Mouse (Mus musculus) urinary bladder, postnatal 14 days (tissue): ENCODE measurements at regions not wholly inside any gene's neighbourhood (a gene's known extent, or its start where the extent isn't known, plus 50 kb on each side); places are given as distances from the start of the nearest gene placed in this dataset.
A peak's percentile ranks its signal among the peaks of the same experiment; 100 is the strongest.
"Not testable (repeated sequence)": the region's sequence is repeated elsewhere in the genome, so short reads cannot be mapped to it uniquely, and the experiment has no call there.

Source experiments
- DNase-seq: peaks from one replicate; pipeline ENCODE4 v3.0.0; 2021; ENCODE audit warnings: low spot score

DNA sequence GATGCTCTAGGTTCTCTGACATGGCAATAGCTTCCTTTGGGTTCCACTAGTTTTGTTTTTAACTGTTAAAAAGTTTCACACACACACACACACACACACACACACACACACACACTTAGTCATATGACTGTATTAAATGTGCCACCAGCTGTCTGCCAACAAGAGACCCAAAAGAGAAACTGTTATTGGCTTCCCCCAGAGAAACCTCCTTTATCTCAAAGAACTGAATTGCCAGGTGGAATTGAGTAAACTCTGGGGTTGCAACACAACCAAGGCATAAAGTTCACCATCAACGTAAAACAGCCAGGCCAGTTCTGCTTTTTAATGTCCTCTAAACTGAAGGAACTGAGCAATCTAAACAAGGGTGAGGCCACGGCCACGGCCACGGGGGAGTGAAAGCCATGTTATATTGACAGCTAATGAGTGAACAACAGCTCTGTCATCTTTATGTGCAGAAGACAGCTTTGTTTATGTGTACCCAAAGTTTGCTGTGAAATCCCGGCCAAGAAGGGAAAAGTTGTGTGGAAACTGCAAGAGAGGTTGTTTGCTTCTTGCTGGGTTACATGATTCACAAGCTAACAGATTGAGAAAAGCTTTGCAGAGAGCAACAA lies 69.3 kb downstream of the Btg1 start:
- DNase-seq = peak; percentile 28

DNA sequence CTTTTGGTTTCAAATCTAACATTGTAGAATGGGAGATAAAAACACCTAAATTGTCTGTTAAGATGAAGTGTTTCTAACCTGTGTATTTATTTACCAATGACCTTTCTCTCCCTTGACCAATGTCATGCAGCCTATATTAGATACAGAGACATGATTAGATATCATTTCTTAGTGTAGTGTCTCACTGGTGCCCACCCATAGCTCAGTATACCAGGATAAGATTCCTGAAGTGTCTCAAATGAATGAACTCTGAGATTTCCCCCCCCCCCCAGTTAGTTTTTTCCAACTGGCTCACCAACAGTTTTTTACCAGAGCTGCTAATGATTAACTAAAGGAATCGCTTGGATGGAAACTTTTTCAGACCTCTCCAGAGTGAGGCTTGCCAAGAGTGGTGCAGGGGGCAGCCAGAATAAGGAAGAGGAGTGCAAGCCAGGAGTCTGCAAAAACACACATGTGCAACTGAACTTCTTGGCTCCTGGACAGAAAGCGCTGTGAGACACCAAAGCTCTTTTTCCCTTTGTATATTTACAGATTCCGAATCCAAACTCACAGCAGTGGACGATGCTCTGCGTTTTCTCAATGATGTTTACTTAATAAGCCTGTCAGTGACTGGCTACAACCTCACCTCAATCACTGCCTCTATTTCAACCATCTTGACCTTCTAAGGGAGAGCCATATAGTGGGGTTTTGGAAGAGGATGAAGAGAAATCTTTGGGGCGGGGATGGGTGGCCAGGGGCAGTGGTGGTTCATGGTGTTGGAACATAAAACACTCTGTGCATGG lies 70.0 kb downstream of the Btg1 start:
- DNase-seq = peak; percentile 56

DNA sequence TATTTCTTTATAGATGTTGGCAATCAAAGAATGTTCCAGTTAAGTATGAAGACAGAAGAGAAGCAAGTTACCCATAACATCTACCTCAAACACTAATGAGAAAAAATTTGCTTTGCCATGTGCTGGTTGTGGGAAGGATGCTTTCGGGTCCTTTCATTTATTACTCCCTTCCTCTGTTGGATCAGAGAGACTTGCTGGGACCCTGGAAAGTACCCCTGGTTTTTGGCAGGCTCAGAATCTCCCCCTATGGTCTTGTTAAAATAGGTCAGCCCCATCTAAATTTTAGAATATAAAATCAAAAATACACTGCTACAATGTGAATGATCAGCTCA lies 70.6 kb downstream of the Btg1 start:
- DNase-seq = no peak

DNA sequence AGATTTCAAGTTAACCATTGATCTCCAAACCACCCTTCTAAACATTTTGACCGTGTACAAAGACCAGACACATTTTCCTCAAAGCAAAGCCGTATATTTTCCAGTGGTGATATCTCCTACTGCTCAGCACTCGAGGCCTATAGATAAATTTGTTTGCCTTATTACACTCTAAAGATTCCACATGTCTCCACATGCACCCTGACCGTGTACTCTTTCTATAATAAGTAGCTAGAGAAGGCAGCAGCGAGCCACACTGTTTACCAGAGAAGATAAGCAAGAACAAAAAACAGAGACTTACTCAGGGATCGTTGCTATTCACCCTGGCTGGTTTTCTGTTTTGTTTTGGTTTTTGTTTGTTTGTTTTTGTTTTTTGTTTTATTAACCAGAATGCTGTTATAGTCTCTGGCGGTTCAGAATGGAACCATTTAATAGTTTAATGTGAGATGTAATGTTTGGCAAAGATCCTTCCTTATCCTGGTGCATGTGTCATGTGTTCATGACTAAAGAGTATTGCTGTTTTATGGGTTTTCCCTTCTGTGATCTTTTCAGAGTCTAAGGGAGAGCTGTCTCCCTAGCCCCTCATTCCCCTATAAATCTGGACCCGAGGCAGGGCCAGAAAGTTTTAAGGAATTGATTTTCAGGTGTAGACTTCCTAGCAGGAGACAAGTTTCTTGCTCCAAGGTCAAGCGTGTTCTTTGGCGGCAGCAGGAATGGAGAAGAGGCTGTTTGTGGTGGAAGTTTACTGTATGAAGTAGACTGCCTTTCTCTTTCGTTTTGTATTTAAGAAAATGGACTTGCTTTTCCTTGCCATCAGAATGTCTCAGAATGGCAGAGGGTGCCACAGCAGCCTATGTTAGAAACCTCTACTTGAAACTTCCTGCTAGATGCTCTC lies 73.4 kb downstream of the Btg1 start:
- no peak for DNase-seq

GRCm38 (mm10) chr10:96690868-96691302 lies 74.1 kb downstream of the Btg1 start:
- DNase-seq = peak; percentile 48

GRCm38 (mm10) chr10:96691319-96691870 lies 74.6 kb downstream of the Btg1 start:
- no peak for DNase-seq

DNA sequence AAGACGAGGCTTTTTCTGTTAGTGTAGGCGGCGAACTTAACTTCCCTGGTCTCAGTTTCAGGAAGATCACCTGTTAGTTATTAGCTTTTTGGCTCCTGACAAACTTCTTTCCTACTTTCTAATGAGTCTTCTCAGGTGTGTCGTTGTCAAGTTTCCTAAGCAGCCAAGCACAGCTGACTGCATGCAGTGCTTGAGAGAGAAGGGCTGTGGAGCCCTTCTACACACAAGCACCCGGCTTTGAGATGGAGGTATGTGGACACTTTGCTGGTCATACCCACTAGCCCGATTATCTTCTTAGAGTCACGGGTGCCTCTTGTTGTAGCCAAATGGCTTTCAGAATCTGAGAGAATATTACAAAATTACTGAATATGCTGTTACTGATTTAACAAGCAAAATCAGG lies 76.0 kb downstream of the Btg1 start:
- DNase-seq = no peak

GRCm38 (mm10) chr10:96693766-96694165 lies 77.0 kb downstream of the Btg1 start:
- DNase-seq = no peak

- DNase-seq = no peak
These were observed 79.8 kb downstream of the Btg1 start for GRCm38 (mm10) chr10:96696571-96696970.

DNA sequence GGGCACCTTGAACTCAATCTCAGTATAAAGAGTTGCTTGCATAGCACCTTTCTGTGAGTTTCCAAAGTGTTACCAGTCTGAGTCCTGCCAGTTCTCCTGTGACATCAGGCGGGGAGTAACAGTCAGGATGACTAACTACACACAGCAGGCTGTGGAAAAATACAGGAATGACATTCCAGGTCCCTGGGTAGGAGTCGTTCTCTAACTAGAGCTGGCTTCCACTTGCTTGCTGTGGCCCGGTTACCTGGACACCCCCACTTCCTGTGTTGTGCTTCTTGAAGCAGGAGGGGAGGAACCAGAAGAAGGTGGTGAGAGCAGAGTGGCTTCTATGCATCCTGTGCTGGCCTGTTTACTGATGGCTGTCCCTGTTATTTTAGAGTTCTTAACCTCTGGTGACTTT lies 81.0 kb downstream of the Btg1 start:
- no peak for DNase-seq

GRCm38 (mm10) chr10:96706656-96707055 lies 89.8 kb downstream of the Btg1 start:
- no peak for DNase-seq

GRCm38 (mm10) chr10:96708471-96708870 lies 91.7 kb downstream of the Btg1 start:
- no peak for DNase-seq

GRCm38 (mm10) chr10:96709698-96710356 lies 93.0 kb downstream of the Btg1 start:
- no peak for DNase-seq

GRCm38 (mm10) chr10:96711993-96712392 lies 95.2 kb downstream of the Btg1 start:
- DNase-seq = no peak

DNA sequence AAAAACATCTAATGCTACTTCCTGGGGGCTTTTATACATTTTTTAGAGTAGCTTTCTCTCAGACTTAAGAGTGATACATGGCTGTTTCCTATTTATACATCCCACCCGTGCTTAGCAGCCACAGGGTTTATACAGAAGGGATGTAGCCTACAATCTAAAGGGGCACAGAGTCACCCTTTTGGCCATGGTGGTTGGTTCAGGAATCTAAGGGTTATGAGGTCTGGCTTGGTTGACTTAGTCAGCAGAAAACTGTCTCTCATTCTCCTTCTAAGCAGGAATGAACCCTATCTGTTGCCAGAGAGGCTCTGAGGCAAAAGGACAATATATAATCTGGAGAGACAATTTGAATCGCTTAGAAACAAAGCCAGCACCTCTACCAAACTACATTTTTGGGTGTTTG lies 97.9 kb downstream of the Btg1 start:
- no peak for DNase-seq

DNA sequence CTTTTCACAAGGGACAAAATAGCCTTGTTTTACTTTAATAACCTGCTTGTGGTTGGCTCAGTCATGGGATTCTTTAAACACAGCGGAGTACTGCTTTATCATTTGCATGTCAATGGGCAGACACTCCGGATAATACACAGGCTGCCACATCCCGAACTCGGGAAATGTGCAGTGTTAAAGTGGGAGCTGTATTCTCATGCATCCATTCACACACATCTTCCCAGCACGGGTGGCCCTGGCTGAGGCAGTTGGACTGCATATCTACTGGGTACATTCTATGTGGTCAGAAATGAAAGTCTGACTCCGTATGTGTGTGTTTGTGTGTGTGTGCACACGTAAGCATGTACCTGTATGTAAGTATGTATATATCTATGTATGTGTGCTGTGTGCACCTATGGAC lies 100.5 kb downstream of the Btg1 start:
- no peak for DNase-seq

DNA sequence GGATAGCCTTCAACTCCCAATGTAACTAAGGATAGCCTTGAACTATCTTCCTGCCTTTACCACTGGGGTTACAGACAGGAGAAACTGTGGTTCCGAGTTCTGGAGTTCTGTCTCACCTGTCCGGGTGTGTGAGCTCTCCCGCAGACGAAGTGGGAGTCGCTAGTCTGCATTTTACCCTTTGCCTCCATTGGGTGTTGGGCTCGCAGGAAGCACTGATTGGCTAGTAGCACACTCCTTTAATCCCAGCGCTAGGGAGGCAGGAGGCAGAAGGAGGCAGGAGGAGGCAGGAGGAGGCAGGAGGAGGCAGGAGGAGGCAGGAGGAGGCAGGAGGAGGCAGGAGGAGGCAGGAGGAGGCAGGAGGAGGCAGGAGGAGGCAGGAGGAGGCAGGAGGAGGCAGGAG lies 101.9 kb downstream of the Btg1 start:
- DNase-seq = not testable (repeated sequence)

GRCm38 (mm10) chr10:96720281-96720711 lies 103.5 kb downstream of the Btg1 start:
- DNase-seq = no peak

DNA sequence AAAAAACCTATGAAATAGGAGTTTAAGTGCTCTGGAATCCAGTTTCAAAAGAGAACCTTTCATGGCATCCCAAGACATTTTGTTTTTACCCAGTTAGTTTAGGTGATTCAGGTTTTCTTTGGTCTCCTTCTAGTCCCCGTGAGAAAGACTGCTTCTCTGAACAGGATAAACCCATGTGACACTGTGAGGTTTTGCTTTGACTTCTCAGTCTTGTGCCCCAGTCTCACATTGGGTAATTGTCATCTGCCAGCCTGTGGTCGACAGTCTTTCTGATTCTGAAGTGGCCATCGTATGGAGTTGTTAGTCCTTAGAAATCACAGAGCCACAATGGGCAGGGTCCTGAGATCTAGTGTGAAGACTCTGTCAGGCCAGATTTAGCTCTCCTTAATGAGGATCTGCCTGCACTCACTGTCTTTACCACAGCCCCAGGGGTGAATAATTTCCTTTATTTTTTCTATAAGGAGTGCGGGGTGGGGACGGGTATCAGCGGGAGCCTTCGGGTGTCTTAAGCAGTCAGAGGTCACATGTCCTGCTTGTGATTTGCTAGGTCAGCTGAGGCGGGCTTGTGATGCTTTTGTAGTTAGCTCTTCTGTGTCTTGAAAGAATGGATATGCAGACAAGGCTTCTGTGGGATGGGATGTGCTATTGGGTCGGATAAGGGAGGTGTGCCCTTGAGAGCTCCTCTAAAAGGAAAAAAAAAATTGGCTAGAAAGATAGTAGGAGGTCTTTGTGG lies 104.3 kb downstream of the Btg1 start:
- DNase-seq = no peak

DNA sequence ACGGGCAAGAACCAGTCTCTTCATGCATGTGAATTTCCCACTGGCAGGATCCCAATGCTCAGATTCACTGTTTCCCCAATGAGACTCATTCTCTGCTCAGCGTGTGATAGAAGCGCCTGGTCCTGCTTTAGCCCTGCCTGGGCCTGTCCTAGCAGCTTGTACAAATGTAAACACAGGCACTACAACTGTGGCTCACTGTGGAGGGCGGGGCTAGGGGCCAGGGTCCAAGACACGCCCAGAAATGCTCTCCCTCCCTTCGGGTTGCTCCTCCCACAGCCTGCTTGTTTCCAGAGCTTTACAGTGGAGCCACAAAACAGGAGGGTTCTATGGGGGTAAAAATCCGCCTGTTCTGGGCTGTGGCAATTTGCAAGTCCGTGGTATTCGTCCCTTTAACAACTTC lies 105.7 kb downstream of the Btg1 start:
- DNase-seq = peak; percentile 92

DNA sequence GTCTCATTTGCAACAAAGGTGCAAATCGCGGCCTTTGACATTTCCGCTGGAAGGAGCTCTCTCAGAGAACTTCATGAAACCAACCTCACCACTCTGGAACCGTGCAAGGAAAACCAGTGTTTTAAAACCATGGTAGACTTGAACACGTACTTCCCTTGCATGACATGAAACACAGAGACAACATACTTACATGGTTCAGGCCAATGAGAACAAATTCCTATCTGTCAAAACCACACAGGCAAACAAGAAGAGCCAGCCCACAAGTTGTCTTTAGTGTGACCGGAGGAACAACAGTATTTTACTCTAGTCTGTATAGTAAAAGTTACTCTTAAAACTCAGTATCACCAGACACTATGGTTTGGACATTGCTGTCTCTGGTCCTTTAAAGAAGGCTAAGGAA lies 106.3 kb downstream of the Btg1 start:
- no peak for DNase-seq
